Mouse (Mus musculus) thymus, postnatal 36 days (tissue): ENCODE results near the gene Olfr742.

ENCODE experiments used
- DNase-seq, 2 experiments: peaks; one replicate each; pipeline ENCODE4 v3.0.0; 2022; ENCODE audit warnings: mixed read lengths in 2 of 2

Olfr742 gene

GRCm38 (mm10) chr14:50503300-50503699 lies at the start of gene Olfr742:
TSS of gene Olfr742 (plus strand) at chr14:50503600.
- DNase-seq, result no peak

GRCm38 (mm10) chr14:50472438-50472837 lies 31.0 kb upstream of the Olfr742 start, which contains the start of gene Olfr741:
TSS of gene Olfr741 (plus strand) at chr14:50472738.
- DNase-seq, result no peak

- no peak for DNase-seq
Observed at GRCm38 (mm10) chr14:50478406-50478805, 25.0 kb upstream of the Olfr742 start.

- no peak for DNase-seq
Observed at GRCm38 (mm10) chr14:50521539-50521938, 18.1 kb downstream of the Olfr742 start, which contains the start of gene Olfr743. TSS of gene Olfr743 (plus strand) at chr14:50521839.

GRCm38 (mm10) chr14:50552734-50553133 lies 49.3 kb downstream of the Olfr742 start:
- no peak for DNase-seq
